Mouse (Mus musculus): ENCODE results near the gene Rap1b. TPM values are rescaled to one million over a fixed set of nuclear protein-coding genes. Genes with fewer than 3 reads are reported as not detected.

Gene Rap1b
- polyA plus RNA-seq, 1 experiment from 2014 or later = 165 TPM

Other genes with a start within 250 kb of the Rap1b start
- 6.2 and 6.9 TPM in 2 replicates for gene Cpm, start 216.5 kb downstream of the Rap1b start, polyA plus RNA-seq (2015; fragmentation: Nextera tagmentation; extraction: Ambion mirVana)
- 52.5 and 66.2 TPM in 2 replicates for gene Mdm2, start 135.3 kb downstream of the Rap1b start, polyA plus RNA-seq (2015; fragmentation: Nextera tagmentation; extraction: Ambion mirVana)
- 30.6 and 32.0 TPM in 2 replicates for gene Slc35e3, start 99.7 kb downstream of the Rap1b start, polyA plus RNA-seq (2015; fragmentation: Nextera tagmentation; extraction: Ambion mirVana)
- 36.3 and 42.7 TPM in 2 replicates for gene Nup107, start 53.3 kb downstream of the Rap1b start, polyA plus RNA-seq (2015; fragmentation: Nextera tagmentation; extraction: Ambion mirVana)

Measured in neural tube, embryonic 13.5 days (tissue).